Mouse (Mus musculus) hindbrain, embryonic 14.5 days (tissue): ENCODE results near the gene Padi1. TPM values are rescaled to one million over a fixed set of nuclear protein-coding genes. Genes with fewer than 3 reads are reported as not detected.

Experiments
- ATAC-seq: fragments of 200-750 bp; cut with Nextera tagmentation; 2 replicates; pipeline ENCODE4 v1.8.0; 2017; ENCODE audit warnings: moderate number of reproducible peaks, mild to moderate bottlenecking, moderate TSS enrichment, moderate library complexity; ENCODE audit not compliant: low FRiP score
- DNase-seq: peaks from one replicate; pipeline ENCODE4 v3.0.0-alpha.2; 2015; ENCODE audit warnings: low spot score
- H3K27ac ChIP-seq: fragments of 300-500 bp; sonication (generic); 2 replicates; pipeline ENCODE4 v1.5.1; 2014; ENCODE audit warnings: mild to moderate bottlenecking, moderate library complexity
- H3K27me3 ChIP-seq: fragments of 300-500 bp; sonication (generic); 2 replicates; pipeline ENCODE4 v1.6.1; 2014; ENCODE audit warnings: mild to moderate bottlenecking, low read length, mixed read lengths; ENCODE audit not compliant: control insufficient read depth, insufficient read depth
- H3K36me3 ChIP-seq: fragments of 300-500 bp; sonication (generic); replicated peaks from 2 replicates; pipeline ENCODE4 v1.6.1; 2014; ENCODE audit not compliant: control insufficient read depth, insufficient read depth
- H3K4me1 ChIP-seq: fragments of 300-500 bp; sonication (generic); replicated peaks from 2 replicates; pipeline ENCODE4 v1.6.1; 2014; ENCODE audit warnings: antibody characterized with exemption, low read length, mixed read lengths; ENCODE audit not compliant: control insufficient read depth, insufficient read depth
- H3K4me2 ChIP-seq: fragments of 300-500 bp; sonication (generic); replicated peaks from 2 replicates; pipeline ENCODE4 v1.6.1; 2014; ENCODE audit warnings: mild to moderate bottlenecking, moderate library complexity
- H3K4me3 ChIP-seq: fragments of 300-500 bp; sonication (generic); replicated peaks from 2 replicates; pipeline ENCODE4 v1.5.1; 2014; ENCODE audit warnings: mild to moderate bottlenecking, low read length
- H3K9ac ChIP-seq: fragments of 300-500 bp; sonication (generic); 2 replicates; pipeline ENCODE4 v1.6.1; 2014
- H3K9me3 ChIP-seq: fragments of 300-500 bp; sonication (generic); 2 replicates; pipeline ENCODE4 v1.6.1; 2016; ENCODE audit warnings: low read length; ENCODE audit not compliant: control insufficient read depth
- WGBS: fragments of 180-500 bp; shearing (Covaris S2); extraction: QIAGEN DNeasy Blood & Tissue Kit; methylation state at CpG from one replicate; pipeline ENCODE4 v1.1.7; 2014; 5-methylcytosine and 5-hydroxymethylcytosine counted together
- polyA plus RNA-seq: library from polyadenylated mRNA; unstranded; fragments of >200 nt; fragmentation: Nextera tagmentation; extraction: Ambion mirVana; gene quantifications from 2 replicates; pipeline ENCODE4 v1.2.1, GENCODE M21; 2014

Padi1 gene
- not detected in 2 replicates for polyA plus RNA-seq

- no peak within 1 kb of the TSS for H3K4me3 ChIP-seq
- H3K9ac ChIP-seq: no peak within 1 kb of the TSS
- no peak within 1 kb of the TSS for H3K4me2 ChIP-seq
- H3K36me3 ChIP-seq: no peaks in the 10 kb centered on the region
- no peak within 1 kb of the TSS for H3K27ac ChIP-seq
- ATAC-seq: no peak
- WGBS: 56% methylated on average over 6 of the region's 6 CpGs
- DNase-seq: no peak
- no peaks in the 10 kb centered on the region for H3K4me1 ChIP-seq
- H3K27me3 ChIP-seq: no peaks in the 10 kb centered on the region
- H3K9me3 ChIP-seq: no peaks in the 10 kb centered on the region
Observed at GRCm38 (mm10) chr4:140845666-140846065, at the start of gene Padi1. Gene Padi1 (minus strand): TSS chr4:140845778.

- Histone ChIP-seq H3K9ac (no peak overlapping the region), H3K9me3 (peaks cover 25% of the 10 kb centered on the region), H3K36me3 (no peaks in the 10 kb centered on the region), H3K4me2 (no peak overlapping the region), H3K27ac (no peak overlapping the region), H3K4me3 (no peak overlapping the region), H3K4me1 (no peaks in the 10 kb centered on the region), H3K27me3 (no peaks in the 10 kb centered on the region)
- ATAC-seq: no peak
- DNase-seq: no peak
- 67% methylated on average over 1 of the region's 1 CpGs for WGBS
Observed at GRCm38 (mm10) chr4:140892163-140892530, 46.6 kb upstream of the Padi1 start.

GRCm38 (mm10) chr4:140891525-140892162, 46.1 kb upstream of the Padi1 start:
- Histone ChIP-seq H3K27ac (no peak overlapping the region), H3K4me3 (no peak overlapping the region), H3K9me3 (peaks cover 25% of the 10 kb centered on the region), H3K9ac (no peak overlapping the region), H3K4me2 (no peak overlapping the region), H3K36me3 (no peaks in the 10 kb centered on the region), H3K27me3 (no peaks in the 10 kb centered on the region), H3K4me1 (no peaks in the 10 kb centered on the region)
- ATAC-seq (no peak), DNase-seq (no peak)
- WGBS: 95% methylated on average over 14 of the region's 14 CpGs

GRCm38 (mm10) chr4:140883852-140884251, 38.3 kb upstream of the Padi1 start:
- Histone ChIP-seq H3K4me1 (no peaks in the 10 kb centered on the region), H3K9ac (no peak overlapping the region), H3K27me3 (no peaks in the 10 kb centered on the region), H3K4me2 (no peak overlapping the region), H3K4me3 (no peak overlapping the region), H3K9me3 (no peaks in the 10 kb centered on the region), H3K36me3 (no peaks in the 10 kb centered on the region), H3K27ac (no peak overlapping the region)
- WGBS: 52% methylated on average over 4 of the region's 4 CpGs
- no peak for ATAC-seq
- DNase-seq: no peak

- H3K36me3 ChIP-seq: no peaks in the 10 kb centered on the region
- H3K4me2 ChIP-seq: no peak overlapping the region
- H3K4me3 ChIP-seq: no peak overlapping the region
- no peak overlapping the region for H3K9ac ChIP-seq
- H3K4me1 ChIP-seq: no peaks in the 10 kb centered on the region
- 97% methylated on average over 3 of the region's 3 CpGs for WGBS
- ATAC-seq: no peak
- no peak for DNase-seq
- no peak overlapping the region for H3K27ac ChIP-seq
- no peaks in the 10 kb centered on the region for H3K27me3 ChIP-seq
- no peaks in the 10 kb centered on the region for H3K9me3 ChIP-seq
Observed at GRCm38 (mm10) chr4:140882981-140883380, 37.4 kb upstream of the Padi1 start.

GRCm38 (mm10) chr4:140882365-140882764, 36.8 kb upstream of the Padi1 start:
- H3K27ac ChIP-seq: no peak overlapping the region
- H3K36me3 ChIP-seq: no peaks in the 10 kb centered on the region
- no peak for DNase-seq
- H3K4me3 ChIP-seq: no peak overlapping the region
- H3K27me3 ChIP-seq: no peaks in the 10 kb centered on the region
- no peaks in the 10 kb centered on the region for H3K9me3 ChIP-seq
- no peak overlapping the region for H3K9ac ChIP-seq
- no peaks in the 10 kb centered on the region for H3K4me1 ChIP-seq
- WGBS: 72% methylated on average over 4 of the region's 4 CpGs
- ATAC-seq: no peak
- H3K4me2 ChIP-seq: no peak overlapping the region

GRCm38 (mm10) chr4:140881771-140882170, 36.2 kb upstream of the Padi1 start:
- Histone ChIP-seq H3K4me2 (no peak overlapping the region), H3K9ac (no peak overlapping the region), H3K4me1 (no peaks in the 10 kb centered on the region), H3K4me3 (no peak overlapping the region), H3K27me3 (no peaks in the 10 kb centered on the region), H3K9me3 (no peaks in the 10 kb centered on the region), H3K36me3 (no peaks in the 10 kb centered on the region), H3K27ac (no peak overlapping the region)
- 97% methylated on average over 12 of the region's 13 CpGs for WGBS
- ATAC-seq (no peak), DNase-seq (no peak)

GRCm38 (mm10) chr4:140881026-140881670, 35.6 kb upstream of the Padi1 start:
- Histone ChIP-seq H3K36me3 (no peaks in the 10 kb centered on the region), H3K4me3 (no peak overlapping the region), H3K4me2 (no peak overlapping the region), H3K9me3 (no peaks in the 10 kb centered on the region), H3K4me1 (no peaks in the 10 kb centered on the region), H3K27ac (no peak overlapping the region), H3K27me3 (no peaks in the 10 kb centered on the region), H3K9ac (no peak overlapping the region)
- 91% methylated on average over 8 of the region's 8 CpGs for WGBS
- DNase-seq: no peak
- no peak for ATAC-seq

GRCm38 (mm10) chr4:140880207-140880606, 34.6 kb upstream of the Padi1 start:
- Histone ChIP-seq H3K27me3 (no peaks in the 10 kb centered on the region), H3K9me3 (no peaks in the 10 kb centered on the region), H3K4me3 (no peak overlapping the region), H3K9ac (no peak overlapping the region), H3K4me1 (no peaks in the 10 kb centered on the region), H3K4me2 (no peak overlapping the region), H3K36me3 (no peaks in the 10 kb centered on the region), H3K27ac (no peak overlapping the region)
- ATAC-seq (no peak), DNase-seq (no peak)
- 90% methylated on average over 3 of the region's 3 CpGs for WGBS
